Mouse (Mus musculus): ENCODE results near the gene Utrn. TPM values are rescaled to one million over a fixed set of nuclear protein-coding genes. Genes with fewer than 3 reads are reported as not detected.

Gene Utrn
- polyA plus RNA-seq, 1 experiment = 14.9 TPM

DNA sequence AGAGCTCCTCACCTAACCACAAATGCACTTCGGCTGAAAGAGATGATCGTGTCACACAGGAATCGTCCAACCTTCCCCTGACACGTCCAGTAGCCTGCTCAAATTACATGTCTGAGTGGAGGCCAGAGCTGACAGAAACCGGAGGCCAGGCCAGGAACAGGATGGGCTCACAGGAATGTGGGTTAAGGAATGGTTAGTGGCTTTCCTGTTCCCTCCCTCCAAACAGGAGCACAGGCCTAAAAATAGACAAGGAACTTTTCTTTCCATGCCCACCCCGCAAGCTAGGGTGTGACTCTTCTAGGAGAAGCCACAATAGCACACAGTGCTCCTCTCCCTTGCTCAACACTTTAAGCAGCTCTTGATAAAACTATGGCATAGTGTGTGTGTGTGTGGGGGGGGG lies 174.4 kb downstream of the Utrn start:
- H3K4me3 ChIP-seq (ENCODE audit: extremely low read depth, insufficient read depth, insufficient read length) = no peak overlapping the region
- H3K4me1 ChIP-seq (ENCODE audit: control insufficient read depth, insufficient read depth, insufficient read length) = no peaks in the 10 kb centered on the region
- H3K27me3 ChIP-seq (ENCODE audit: control insufficient read depth, insufficient read depth, low read length) = no peaks in the 10 kb centered on the region
- DNase-seq (ENCODE audit: low read depth in 1 of 2, low spot score in 2 of 2) = no peak
- TF ChIP-seq POLR2A (IDR thresholded peaks at IDR 0.05; ENCODE audit: low read depth, low read length) (no peak), CTCF (IDR thresholded peaks at IDR 0.05; ENCODE audit: extremely low read depth, insufficient read depth, insufficient read length, insufficient replicate concordance) (no peak)
- H3K27ac ChIP-seq (ENCODE audit: insufficient read depth, low read length) = no peak overlapping the region
- 84% methylated on average over 6 of the region's 6 CpGs for WGBS
- H3K36me3 ChIP-seq (ENCODE audit: control insufficient read depth, insufficient read depth, low read length) = peaks cover 15% of the 10 kb centered on the region

DNA sequence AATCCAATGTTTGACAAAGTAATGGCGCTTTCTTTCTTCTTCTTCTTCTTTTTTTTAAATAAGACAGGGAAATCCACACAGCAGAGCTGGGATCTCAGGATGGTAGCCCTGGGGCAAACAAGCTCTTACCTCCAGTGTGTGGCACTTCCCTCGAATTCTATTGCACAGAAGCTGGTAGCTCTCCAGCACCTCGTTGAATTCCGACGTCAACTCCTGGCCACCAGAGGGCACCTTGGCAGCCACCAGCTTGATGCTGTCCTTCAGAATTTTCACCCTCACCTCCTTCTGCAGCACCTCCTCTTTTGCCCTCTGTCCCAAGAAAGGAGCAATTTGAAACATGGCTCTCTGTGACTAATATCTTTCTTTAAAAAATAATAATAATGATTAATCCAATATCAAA lies 178.6 kb downstream of the Utrn start:
- H3K4me1 ChIP-seq (ENCODE audit: control insufficient read depth, insufficient read depth, insufficient read length) = no peaks in the 10 kb centered on the region
- H3K27me3 ChIP-seq (ENCODE audit: control insufficient read depth, insufficient read depth, low read length) = no peaks in the 10 kb centered on the region
- H3K4me3 ChIP-seq (ENCODE audit: extremely low read depth, insufficient read depth, insufficient read length) = no peak overlapping the region
- H3K36me3 ChIP-seq (ENCODE audit: control insufficient read depth, insufficient read depth, low read length) = peaks cover 13% of the 10 kb centered on the region; the same call in 1 of the 2 replicates
- peak; percentile 25 to 56 for DNase-seq (ENCODE audit: low read depth in 1 of 2, low spot score in 2 of 2)
- WGBS = 20% methylated on average over 5 of the region's 5 CpGs
- H3K27ac ChIP-seq (ENCODE audit: insufficient read depth, low read length) = no peak overlapping the region
- TF ChIP-seq CTCF (IDR thresholded peaks at IDR 0.05; ENCODE audit: extremely low read depth, insufficient read depth, insufficient read length, insufficient replicate concordance) (peak; percentile 74), POLR2A (IDR thresholded peaks at IDR 0.05; ENCODE audit: low read depth, low read length) (no peak)

DNA sequence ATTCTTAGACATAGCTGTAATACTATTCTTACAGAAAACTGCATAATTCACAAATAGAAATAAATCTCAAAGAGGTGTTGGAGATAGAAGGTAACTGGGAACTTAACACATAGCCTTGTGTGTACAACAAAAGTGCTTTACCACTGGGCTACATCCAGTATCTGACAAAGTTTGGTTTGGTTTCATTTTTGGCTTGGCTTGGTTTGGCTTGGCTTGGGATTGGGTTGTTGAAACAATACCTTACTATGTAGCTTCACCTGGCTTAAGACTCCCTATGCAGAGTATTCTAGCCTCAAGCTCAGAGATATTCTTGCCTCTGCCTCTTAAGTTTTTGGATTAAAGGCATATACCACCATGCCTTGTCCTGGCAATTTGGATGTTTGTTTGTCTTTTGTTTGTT lies 183.5 kb downstream of the Utrn start:
- no peak overlapping the region for H3K4me3 ChIP-seq (ENCODE audit: extremely low read depth, insufficient read depth, insufficient read length)
- peaks cover 22% of the 10 kb centered on the region for H3K36me3 ChIP-seq (ENCODE audit: control insufficient read depth, insufficient read depth, low read length)
- TF ChIP-seq POLR2A (IDR thresholded peaks at IDR 0.05; ENCODE audit: low read depth, low read length) (no peak), CTCF (IDR thresholded peaks at IDR 0.05; ENCODE audit: extremely low read depth, insufficient read depth, insufficient read length, insufficient replicate concordance) (no peak)
- H3K4me1 ChIP-seq (ENCODE audit: control insufficient read depth, insufficient read depth, insufficient read length) = no peaks in the 10 kb centered on the region
- DNase-seq (ENCODE audit: low read depth in 1 of 2, low spot score in 2 of 2) = no peak
- H3K27me3 ChIP-seq (ENCODE audit: control insufficient read depth, insufficient read depth, low read length) = no peaks in the 10 kb centered on the region
- no peak overlapping the region for H3K27ac ChIP-seq (ENCODE audit: insufficient read depth, low read length)

DNA sequence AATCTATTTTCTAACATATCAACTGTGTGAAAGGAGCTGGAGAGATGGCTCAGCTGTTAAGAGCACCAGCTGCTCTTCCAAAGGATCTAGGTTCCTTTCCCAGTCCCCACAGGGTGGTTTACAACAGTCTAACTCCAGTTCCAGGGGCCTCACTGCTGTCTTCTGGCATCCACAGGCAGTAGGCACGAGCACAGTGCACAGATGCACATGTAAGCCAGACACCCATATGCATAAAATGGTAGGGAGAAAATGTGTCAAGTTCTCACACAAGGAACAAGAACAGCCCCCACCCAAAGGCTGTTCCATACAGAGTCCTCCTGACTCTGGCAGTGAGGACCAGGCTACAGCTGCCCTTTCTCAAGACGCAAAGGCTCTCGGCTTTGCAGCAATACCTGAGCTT lies 185.1 kb downstream of the Utrn start:
- H3K27ac ChIP-seq (ENCODE audit: insufficient read depth, low read length) = no peak overlapping the region
- no peak for DNase-seq (ENCODE audit: low read depth in 1 of 2, low spot score in 2 of 2)
- TF ChIP-seq CTCF (IDR thresholded peaks at IDR 0.05; ENCODE audit: extremely low read depth, insufficient read depth, insufficient read length, insufficient replicate concordance) (no peak), POLR2A (IDR thresholded peaks at IDR 0.05; ENCODE audit: low read depth, low read length) (no peak)
- 94% methylated on average over 3 of the region's 3 CpGs for WGBS
- H3K4me1 ChIP-seq (ENCODE audit: control insufficient read depth, insufficient read depth, insufficient read length) = no peaks in the 10 kb centered on the region
- no peaks in the 10 kb centered on the region for H3K27me3 ChIP-seq (ENCODE audit: control insufficient read depth, insufficient read depth, low read length)
- H3K4me3 ChIP-seq (ENCODE audit: extremely low read depth, insufficient read depth, insufficient read length) = no peak overlapping the region
- H3K36me3 ChIP-seq (ENCODE audit: control insufficient read depth, insufficient read depth, low read length) = peaks cover 21% of the 10 kb centered on the region

GRCm38 (mm10) chr10:12673309-12673708 lies 195.9 kb downstream of the Utrn start:
- Histone ChIP-seq H3K4me3 (ENCODE audit: extremely low read depth, insufficient read depth, insufficient read length) (no peak overlapping the region), H3K36me3 (ENCODE audit: control insufficient read depth, insufficient read depth, low read length) (peaks cover 26% of the 10 kb centered on the region), H3K27ac (ENCODE audit: insufficient read depth, low read length) (no peak overlapping the region), H3K4me1 (ENCODE audit: control insufficient read depth, insufficient read depth, insufficient read length) (no peaks in the 10 kb centered on the region), H3K27me3 (ENCODE audit: control insufficient read depth, insufficient read depth, low read length) (no peaks in the 10 kb centered on the region)
- TF ChIP-seq CTCF (IDR thresholded peaks at IDR 0.05; ENCODE audit: extremely low read depth, insufficient read depth, insufficient read length, insufficient replicate concordance) = no peak
- no peak for DNase-seq (ENCODE audit: low read depth in 1 of 2, low spot score in 2 of 2)
- WGBS = 91% methylated on average over 5 of the region's 5 CpGs

- Histone ChIP-seq H3K4me3 (ENCODE audit: extremely low read depth, insufficient read depth, insufficient read length) (no peak overlapping the region), H3K27me3 (ENCODE audit: control insufficient read depth, insufficient read depth, low read length) (no peaks in the 10 kb centered on the region), H3K4me1 (ENCODE audit: control insufficient read depth, insufficient read depth, insufficient read length) (no peaks in the 10 kb centered on the region), H3K27ac (ENCODE audit: insufficient read depth, low read length) (no peak overlapping the region), H3K36me3 (ENCODE audit: control insufficient read depth, insufficient read depth, low read length) (peaks cover 28% of the 10 kb centered on the region)
- TF ChIP-seq POLR2A (IDR thresholded peaks at IDR 0.05; ENCODE audit: low read depth, low read length) (no peak), CTCF (IDR thresholded peaks at IDR 0.05; ENCODE audit: extremely low read depth, insufficient read depth, insufficient read length, insufficient replicate concordance) (no peak)
- 95% methylated on average over 9 of the region's 9 CpGs for WGBS
- no peak for DNase-seq (ENCODE audit: low read depth in 1 of 2, low spot score in 2 of 2)
Observed at GRCm38 (mm10) chr10:12671608-12672007, 197.6 kb downstream of the Utrn start.

DNA sequence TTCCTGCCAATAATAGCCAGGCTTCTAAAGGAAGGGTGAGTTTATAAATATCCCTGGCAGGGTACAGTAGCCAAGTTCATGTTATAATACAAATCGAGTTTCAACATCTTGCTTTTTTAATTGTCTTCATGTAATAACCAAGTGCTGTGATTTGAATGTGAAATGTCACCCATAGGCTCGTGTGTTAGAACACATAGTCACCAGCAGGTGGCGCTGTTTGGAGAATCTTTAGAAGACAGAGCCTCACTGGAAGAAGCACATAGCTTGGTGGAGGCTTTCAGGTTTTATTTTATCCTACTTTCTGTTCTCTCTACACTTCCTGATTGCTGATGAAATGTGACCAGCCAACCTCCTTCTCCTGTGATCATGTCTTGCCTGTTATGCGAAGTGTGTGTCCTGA lies 207.1 kb downstream of the Utrn start:
- H3K36me3 ChIP-seq (ENCODE audit: control insufficient read depth, insufficient read depth, low read length) = peaks cover 21% of the 10 kb centered on the region
- TF ChIP-seq CTCF (IDR thresholded peaks at IDR 0.05; ENCODE audit: extremely low read depth, insufficient read depth, insufficient read length, insufficient replicate concordance) = no peak
- no peak for TF ChIP-seq POLR2A (IDR thresholded peaks at IDR 0.05; ENCODE audit: low read depth, low read length)

More for the DNA sequence above, 207.1 kb downstream of the Utrn start:
- no peak for DNase-seq (ENCODE audit: low read depth in 1 of 2, low spot score in 2 of 2)
- Histone ChIP-seq H3K27me3 (ENCODE audit: control insufficient read depth, insufficient read depth, low read length) (no peaks in the 10 kb centered on the region), H3K4me1 (ENCODE audit: control insufficient read depth, insufficient read depth, insufficient read length) (no peaks in the 10 kb centered on the region), H3K27ac (ENCODE audit: insufficient read depth, low read length) (no peak overlapping the region), H3K4me3 (ENCODE audit: extremely low read depth, insufficient read depth, insufficient read length) (no peak overlapping the region)
- 91% methylated on average over 4 of the region's 4 CpGs for WGBS

All from spleen, adult 2 months (tissue).